Mouse (Mus musculus): ENCODE measurements around the gene Pkp1.

The Pkp1 gene

DNA sequence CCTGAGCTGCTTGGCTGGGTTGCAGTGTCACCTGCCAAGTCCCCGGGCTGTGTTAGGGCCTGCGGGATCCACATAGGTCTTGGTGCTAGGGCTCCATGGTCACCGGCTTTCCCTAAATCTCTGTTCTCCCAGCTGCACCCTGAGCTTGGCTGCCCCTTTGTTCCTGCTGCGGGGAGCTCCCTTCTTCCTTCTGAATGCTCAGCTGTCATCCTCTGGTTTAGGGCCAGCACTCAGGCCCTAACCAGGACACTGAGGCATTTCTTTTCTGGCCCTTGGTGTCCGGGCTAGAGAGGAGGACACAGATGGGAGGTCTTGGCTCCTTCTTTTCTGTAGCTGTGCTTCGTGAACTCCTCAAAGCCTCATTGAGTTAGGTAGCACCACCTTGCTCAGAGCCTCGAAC lies 97.2 kb downstream of the Pkp1 start:
- no peak for DNase-seq (ENCODE audit: low spot score)

All from testis, postnatal 10 days (tissue).